Mouse (Mus musculus) liver, adult 2 months (tissue): Measurements from ENCODE around the gene Atp6v1e2.

Source experiments
- CTCF ChIP-seq: fragments of 200-500 bp; IDR thresholded peaks from 2 replicates; pipeline ENCODE4 v1.5.1; 2011; ENCODE audit warnings: low read depth, low read length, control low read depth
- POLR2A ChIP-seq: fragments of 200-500 bp; IDR thresholded peaks from 2 replicates; pipeline ENCODE4 v1.6.1; 2011; ENCODE audit warnings: low read length, control low read depth; ENCODE audit not compliant: insufficient read depth; ENCODE audit errors: extremely low read depth

GRCm38 (mm10) chr17:86964502-86964901 is 16.8 kb upstream of the Atp6v1e2 start:
- no peak for TF ChIP-seq CTCF
- TF ChIP-seq POLR2A, result no peak
